Mouse (Mus musculus): Measurements from ENCODE around the gene Bmp2. TPM values are rescaled to one million over a fixed set of nuclear protein-coding genes. Genes with fewer than 3 reads are reported as not detected.

The Bmp2 gene
- polyA plus RNA-seq (2012; rRNA removed), result 22.2 and 23.4 TPM in 2 replicates

DNA sequence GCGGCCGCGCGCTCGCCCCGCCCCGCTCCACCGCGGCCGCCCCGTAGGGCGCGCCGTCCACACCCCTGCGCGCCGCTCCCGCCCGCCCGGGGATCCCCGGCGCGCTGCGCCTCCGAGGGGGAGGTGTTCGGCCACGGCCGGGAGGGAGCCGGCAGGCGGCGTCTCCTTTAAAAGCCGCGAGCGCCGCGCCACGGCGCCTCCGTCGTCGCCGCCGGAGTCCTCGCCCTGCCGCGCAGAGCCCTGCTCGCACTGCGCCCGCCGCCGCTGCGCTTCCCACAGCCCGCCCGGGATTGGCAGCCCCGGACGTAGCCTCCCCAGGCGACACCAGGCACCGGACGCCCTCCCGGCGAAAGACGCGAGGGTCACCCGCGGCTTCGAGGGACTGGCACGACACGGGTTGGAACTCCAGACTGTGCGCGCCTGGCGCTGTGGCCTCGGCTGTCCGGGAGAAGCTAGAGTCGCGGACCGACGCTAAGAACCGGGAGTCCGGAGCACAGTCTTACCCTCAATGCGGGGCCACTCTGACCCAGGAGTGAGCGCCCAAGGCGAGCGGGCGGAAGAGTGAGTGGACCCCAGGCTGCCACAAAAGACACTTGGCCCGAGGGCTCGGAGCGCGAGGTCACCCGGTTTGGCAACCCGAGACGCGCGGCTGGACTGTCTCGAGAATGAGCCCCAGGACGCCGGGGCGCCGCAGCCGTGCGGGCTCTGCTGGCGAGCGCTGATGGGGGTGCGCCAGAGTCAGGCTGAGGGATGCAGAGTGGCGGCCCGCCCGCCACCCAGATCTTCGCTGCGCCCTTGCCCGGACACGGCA lies at the start of gene Bmp2:
TSS of gene Bmp2 (plus strand) at position 129 of the 811 bp plus-strand sequence.
- peak; percentile 85 for DNase-seq (ENCODE audit: low spot score)

DNA sequence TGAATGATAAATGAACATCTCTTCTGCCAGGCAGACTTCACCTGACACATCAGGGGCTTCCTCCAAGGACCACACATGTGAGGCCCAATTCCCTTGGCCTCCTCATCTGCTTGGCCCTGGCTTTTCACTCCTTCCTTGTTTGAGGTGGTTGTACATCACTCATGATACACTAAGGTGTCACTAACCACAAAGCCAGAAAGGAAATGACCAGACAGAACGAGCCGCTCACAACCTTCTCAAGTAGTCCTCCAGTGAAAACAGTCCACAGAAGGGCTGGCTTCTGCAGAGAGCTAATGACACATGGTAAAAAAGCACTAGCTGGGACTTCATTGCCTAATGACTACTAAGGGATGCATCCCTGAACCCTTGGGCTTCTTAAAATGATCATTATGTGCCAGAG lies 46.3 kb upstream of the Bmp2 start:
- DNase-seq (ENCODE audit: low spot score), result no peak

DNA sequence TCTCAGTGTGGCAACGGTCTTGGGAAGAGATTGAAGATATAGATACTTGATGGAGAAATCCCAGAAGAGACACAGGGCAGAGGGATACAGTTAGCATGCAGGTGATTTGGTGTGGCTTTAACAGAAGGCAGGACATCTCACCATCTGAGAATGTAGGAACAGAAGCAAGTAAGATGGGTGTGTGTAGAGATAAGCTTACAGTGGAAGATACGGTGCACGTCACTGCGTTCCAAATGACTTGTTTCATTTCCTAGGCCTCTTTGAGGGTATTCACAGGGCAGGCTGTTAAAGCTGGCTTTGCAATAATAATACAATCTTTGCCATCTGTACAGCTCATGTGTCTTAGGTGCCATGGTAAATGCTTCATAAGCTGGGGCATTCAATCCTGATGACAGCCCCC lies 44.9 kb upstream of the Bmp2 start:
- DNase-seq (ENCODE audit: low spot score), result no peak

DNA sequence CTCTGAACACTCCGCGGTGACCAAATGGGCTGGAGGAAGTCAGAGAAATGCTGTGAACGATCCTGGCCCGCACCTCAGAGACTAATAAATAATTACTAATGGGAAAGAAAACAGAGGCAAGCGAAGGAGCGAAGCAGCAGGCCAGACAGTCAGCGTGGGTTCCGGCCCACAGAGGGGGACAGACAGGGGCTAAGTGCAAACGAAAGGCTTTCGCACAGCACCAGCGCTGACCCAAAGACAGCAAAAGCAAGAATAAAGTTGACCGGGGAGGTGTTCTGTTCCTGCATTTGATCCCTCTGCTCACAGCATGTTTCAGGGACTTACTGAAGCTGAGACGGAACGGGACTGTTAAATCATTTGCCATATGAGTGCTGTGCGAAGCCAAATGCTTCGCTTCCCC lies 42.8 kb upstream of the Bmp2 start:
- DNase-seq (ENCODE audit: low spot score), result no peak

DNA sequence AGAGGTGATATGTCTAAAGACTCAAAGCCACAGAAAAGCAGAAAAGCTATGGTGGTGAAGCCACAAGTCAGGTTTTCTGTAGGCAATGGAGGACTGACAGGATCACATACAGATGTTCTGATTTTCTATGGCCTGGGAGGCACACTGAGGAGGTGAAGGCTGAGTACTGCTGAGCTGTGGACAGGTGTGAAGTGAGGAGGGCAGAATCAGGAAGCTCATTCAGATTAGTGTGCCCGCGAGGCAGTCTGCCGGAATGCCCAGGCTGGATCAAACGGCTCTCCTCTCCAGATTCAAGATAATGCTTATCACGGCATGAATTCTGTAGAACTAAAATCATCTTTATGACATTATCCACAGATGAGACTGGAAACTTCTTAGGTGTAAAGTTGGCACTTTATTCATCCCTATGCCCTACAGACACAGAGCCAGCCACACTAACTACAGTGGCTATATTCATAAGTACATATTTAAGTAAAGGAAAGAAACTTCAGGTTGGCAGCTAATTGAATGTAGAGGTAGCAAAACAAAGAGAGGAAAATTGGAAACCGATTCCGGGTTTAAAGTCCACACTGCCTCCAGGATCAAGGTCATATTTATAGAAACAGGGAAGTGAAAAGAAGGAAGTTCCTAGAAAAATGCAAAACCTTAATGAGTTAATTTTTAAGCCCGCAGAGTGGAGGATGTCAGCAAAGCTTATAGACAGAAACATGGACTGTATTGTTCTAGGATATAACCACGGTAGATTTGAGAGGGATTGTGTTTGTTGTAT lies 40.8 kb upstream of the Bmp2 start:
- no peak for DNase-seq (ENCODE audit: low spot score)

- DNase-seq (ENCODE audit: low spot score), result no peak
Observed at GRCm38 (mm10) chr2:133516331-133517046, 35.5 kb upstream of the Bmp2 start.

DNA sequence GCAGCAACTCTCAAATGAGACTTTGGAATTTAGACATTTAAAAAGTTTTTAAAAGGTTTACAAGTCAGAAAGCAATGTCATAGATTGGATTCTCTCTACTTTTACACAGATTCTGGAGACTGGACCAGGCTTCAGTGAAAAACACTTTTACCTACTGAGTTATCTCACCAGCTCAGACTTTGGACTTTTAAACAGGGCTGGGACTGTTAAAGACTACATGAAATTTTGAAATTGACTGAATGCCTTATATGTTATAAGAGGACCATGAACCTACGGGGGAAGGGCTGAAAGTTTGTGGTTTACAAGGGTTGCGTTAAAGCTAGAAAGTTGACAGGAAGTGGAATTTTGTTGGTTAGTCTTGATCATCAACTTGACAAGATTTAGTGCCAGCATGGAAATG lies 34.1 kb upstream of the Bmp2 start:
- no peak for DNase-seq (ENCODE audit: low spot score)

- DNase-seq (ENCODE audit: low spot score), result no peak
Observed at GRCm38 (mm10) chr2:133521193-133521592, 30.8 kb upstream of the Bmp2 start.

- DNase-seq (ENCODE audit: low spot score), result no peak
Observed at GRCm38 (mm10) chr2:133522121-133522520, 29.8 kb upstream of the Bmp2 start.

DNA sequence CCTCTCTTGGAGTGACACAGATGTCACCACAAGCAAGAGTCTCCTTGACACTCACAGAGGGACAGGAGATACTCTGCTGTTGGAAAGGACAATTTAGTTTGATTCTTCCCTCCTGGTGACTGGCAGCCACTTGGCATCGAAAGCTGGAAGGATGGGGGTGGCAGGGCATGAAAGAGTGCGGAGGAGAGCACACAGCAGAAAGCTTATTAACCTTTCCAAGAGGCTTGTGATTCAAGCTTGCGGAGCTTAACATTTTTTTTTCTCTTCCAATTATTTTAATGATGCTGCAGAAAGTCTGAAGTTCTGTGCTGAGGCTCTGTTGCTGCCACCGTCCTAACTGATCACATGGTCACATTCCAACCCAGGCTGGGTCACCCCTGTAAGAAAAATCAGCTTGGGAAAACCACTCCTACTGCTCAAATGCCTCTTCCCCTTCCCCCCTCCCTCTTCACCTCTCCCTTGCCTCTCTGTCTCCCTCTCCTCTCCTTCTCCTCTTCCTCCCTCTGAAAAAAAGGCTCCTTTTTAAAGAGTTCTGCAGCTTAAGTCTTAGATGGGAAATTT lies 26.3 kb upstream of the Bmp2 start:
- no peak for DNase-seq (ENCODE audit: low spot score)

DNA sequence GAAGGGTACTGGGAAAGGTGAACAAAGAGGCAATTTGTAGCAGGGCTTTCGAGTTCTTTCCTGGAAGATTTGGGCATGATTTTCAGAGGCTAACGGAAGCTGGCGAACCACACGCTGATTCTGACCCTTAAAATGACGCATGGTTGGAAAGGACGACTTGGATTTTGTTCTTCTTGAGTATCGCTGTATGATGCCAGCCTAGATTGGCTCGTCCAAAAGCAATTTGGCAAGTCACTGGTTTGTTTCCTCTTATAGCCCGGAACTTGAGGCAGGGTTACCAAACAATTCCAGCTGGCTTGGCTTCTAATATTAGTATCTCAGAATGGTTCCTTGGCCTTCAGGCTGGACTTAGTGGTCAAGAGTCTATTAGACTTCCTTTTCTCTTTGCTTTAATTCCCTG lies 22.6 kb upstream of the Bmp2 start:
- DNase-seq (ENCODE audit: low spot score), result no peak

- no peak for DNase-seq (ENCODE audit: low spot score)
Observed at GRCm38 (mm10) chr2:133533073-133533472, 18.9 kb upstream of the Bmp2 start.

DNA sequence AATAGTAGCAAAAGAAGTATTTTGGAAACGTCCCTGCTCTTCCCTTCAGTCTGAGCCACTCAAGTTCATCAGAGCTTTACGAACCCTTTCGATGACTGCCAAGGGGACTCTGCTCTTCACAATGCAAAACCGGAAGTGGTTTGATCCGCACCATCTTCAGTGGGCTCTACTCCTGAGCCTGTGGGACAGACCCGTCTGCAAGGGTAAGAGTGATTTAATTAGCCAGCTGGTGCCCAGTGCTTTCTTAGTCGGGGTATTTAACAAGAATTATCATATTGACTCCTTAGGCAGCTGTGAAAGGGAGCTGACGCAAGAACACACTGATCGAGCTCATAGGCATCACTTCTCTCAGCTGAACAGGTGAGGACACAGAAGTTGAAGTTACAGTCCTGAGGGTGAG lies 16.5 kb upstream of the Bmp2 start:
- DNase-seq (ENCODE audit: low spot score), result no peak

DNA sequence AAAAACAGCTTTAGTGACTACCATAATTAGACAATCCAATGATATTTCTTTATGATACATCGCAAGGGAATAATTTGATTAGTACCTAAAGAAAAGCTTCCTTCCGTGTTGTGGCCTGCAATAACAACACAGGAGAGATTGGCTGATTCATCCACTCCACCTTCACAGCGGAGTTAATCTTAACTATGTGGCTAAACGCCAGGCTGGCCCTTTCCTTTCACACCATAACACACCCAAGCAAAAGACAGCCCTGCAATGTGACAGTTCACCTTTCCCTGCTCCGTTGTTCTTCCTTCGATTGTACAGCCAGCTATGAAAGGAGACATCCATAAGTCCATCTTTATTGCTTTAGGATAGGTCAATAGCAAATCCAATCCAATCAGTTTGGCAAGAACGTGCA lies 15.1 kb upstream of the Bmp2 start:
- DNase-seq (ENCODE audit: low spot score), result no peak

- DNase-seq (ENCODE audit: low spot score), result no peak
Observed at GRCm38 (mm10) chr2:133540702-133541101, 11.3 kb upstream of the Bmp2 start.

DNA sequence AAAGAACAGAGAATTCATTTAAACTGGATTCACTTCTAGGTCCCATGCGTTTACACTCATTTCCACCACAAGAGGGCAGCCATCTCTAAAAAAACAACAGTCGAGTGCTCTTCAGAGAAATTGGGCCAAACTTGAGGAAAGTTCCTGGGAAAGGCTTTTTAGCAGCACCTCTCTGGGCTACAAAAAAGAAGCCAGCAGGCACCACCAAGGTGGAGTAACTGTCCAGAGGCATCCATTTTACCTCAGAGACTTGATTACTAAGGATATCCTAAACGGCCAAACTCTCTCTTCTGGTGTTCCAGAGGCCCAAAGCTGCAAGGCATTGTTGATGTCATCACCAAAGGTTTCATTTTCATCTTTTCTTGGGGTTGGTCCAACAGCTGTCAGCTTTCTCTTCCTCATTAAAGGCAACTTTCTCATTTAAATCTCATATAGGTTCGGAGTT lies 1.7 kb upstream of the Bmp2 start:
- DNase-seq (ENCODE audit: low spot score), result no peak

DNA sequence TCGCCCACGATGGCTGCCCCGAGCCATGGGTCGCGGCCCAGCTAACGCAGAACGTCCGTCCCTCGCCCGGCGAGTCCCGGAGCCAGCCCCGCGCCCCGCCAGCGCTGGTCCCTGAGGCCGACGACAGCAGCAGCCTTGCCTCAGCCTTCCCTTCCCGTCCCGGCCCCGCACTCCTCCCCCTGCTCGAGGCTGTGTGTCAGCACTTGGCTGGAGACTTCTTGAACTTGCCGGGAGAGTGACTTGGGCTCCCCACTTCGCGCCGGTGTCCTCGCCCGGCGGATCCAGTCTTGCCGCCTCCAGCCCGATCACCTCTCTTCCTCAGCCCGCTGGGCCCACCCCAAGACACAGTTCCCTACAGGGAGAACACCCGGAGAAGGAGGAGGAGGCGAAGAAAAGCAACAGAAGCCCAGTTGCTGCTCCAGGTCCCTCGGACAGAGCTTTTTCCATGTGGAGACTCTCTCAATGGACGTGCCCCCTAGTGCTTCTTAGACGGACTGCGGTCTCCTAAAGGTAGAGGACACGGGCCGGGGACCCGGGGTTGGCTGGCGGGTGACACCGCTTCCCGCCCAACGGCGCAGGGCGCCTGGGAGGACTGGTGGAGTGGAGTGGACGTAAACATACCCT lies 995 bp downstream of the Bmp2 start:
- DNase-seq (ENCODE audit: low spot score), result peak; percentile 32

DNA sequence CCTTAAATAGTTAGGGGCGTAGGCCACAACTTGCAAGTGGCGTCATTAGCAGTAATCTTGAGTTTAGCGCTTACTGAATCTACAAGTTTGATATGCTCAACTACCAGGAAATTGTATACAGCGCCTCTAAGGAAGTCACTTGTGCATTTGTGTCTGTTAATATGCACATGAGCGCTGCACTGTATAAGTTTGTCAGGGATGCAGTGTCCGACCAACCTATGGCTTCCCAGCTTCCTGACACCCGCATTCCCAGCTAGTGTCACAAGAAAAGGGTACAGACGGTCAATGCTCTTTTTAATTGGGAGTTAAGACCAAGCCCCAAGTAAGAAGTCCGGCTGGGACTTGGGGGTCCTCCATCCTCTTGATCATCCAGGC lies 1.9 kb downstream of the Bmp2 start:
- no peak for DNase-seq (ENCODE audit: low spot score)

DNA sequence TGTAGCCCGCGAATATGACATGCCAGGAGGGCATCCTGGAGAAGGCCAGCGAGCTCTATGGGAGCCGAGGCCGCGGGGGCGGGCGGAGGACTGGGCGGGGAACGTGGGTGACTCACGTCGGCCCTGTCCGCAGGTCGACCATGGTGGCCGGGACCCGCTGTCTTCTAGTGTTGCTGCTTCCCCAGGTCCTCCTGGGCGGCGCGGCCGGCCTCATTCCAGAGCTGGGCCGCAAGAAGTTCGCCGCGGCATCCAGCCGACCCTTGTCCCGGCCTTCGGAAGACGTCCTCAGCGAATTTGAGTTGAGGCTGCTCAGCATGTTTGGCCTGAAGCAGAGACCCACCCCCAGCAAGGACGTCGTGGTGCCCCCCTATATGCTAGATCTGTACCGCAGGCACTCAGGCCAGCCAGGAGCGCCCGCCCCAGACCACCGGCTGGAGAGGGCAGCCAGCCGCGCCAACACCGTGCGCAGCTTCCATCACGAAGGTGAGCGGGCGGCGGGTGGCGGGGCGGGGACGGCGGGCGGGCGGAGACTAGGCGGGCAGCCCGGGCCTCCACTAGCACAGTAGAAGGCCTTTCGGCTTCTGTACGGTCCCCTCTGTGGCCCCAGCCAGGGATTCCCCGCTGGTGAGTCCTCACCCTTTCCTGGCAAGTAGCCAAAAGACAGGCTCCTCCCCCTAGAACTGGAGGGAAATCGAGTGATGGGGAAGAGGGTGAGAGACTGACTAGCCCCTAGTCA lies 2.5 kb downstream of the Bmp2 start:
- peak; percentile 49 for DNase-seq (ENCODE audit: low spot score)

DNA sequence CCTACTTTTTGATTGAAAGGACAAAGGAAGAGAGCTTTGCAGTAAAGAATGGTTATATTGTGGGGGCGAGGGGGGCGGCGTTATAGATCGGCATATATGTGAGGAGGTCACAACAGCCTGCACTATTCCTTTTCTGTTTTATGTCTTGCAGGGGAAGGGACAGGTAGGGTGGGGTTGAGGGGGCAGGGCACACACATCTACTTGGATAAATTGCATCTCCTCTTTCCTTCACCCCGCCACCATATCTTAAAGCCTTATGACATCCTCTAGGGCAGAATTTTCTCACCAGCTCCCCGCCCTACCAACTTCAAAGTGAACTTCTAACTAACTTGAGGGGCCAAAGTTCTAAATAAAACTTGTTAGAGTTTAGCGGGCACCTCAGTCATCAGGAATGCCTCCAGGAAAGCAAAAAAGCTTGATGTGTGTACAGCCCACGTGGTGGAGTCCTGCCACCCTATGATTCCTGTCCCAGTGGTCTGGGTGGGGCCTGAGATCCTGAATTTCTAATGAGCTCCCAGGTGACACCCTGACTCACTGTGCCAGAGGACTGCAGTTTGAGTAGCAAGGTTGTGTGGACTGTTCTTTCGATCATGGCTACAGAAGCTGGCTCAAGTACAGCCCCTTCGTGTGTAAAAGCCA lies 12.4 kb downstream of the Bmp2 start:
- DNase-seq (ENCODE audit: low spot score), result no peak

DNA sequence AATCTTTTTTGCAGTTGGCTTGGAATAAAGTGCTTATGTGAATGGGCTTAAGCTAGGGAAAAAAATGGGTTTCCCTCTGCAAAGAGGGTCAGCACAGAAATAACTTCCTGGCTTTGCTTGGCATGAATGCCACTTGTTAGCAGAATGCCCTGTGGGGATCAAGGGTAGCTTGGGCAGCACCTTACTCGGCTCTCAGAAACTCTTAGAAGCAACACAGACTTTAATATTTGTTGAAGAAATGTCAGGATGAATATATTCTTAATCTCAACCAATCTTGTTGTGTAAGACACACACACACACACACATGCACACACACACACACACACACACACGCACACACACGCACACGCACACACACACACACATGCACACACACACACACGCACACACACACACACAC lies 13.5 kb downstream of the Bmp2 start:
- DNase-seq (ENCODE audit: low spot score), result no peak

Measured in urinary bladder, adult 2 months (tissue).